Mouse (Mus musculus): Measurements from ENCODE around the gene Il21.
A peak's percentile ranks its signal among the peaks of the same experiment; 100 is the strongest.

GRCm38 (mm10) chr3:37180039-37180743 lies 52.2 kb downstream of the Il21 start:
- TF ChIP-seq POLR2A (IDR thresholded peaks at IDR 0.05; ENCODE audit: borderline replicate concordance, insufficient read depth, low read length) (no peak), CTCF (IDR thresholded peaks at IDR 0.05; ENCODE audit: borderline replicate concordance, insufficient read depth, low read depth, low read length) (0 out of 2 replicates have a peak, but pooled peaks have one; percentile 2)

All from cerebellum, adult 2 months (tissue).